Mouse (Mus musculus): ENCODE results near the gene Abhd12b.

DNA sequence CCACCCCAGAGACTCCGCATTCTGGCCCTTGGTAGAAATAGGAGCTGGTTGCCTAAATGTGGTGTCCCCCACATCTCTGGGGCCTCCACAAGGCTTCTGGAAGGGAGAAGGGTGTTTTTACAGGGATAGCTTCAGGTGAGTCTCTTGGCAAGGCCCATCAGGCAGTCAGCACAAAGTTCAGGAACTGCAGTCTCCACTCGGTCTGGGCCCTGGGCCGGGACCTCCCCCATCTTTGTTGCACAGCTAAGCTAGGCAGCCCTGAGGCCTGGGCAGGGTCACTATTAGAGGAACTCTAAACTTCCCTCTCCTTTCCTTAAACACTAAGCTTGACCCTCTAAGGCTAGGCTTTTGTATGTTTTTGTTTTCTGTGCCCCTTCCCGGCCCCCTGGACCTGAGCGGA, 72.7 kb downstream of the Abhd12b start:
- TF ChIP-seq EP300 (IDR thresholded peaks at IDR 0.05; ENCODE audit: low read depth) (no peak), CTCF (IDR thresholded peaks at IDR 0.05; ENCODE audit: low read depth) (no peak)

Data from liver, embryonic 14.5 days (tissue).